Mouse (Mus musculus) midbrain, embryonic 10.5 days (tissue): Measurements from ENCODE around the gene Thsd7a. TPM values are rescaled to one million over a fixed set of nuclear protein-coding genes. Genes with fewer than 3 reads are reported as not detected.

Source experiments
- DNase-seq: peaks from one replicate; pipeline ENCODE4 v3.0.0-alpha.2; 2017; ENCODE audit warnings: low spot score
- H3K27ac ChIP-seq: fragments of 300-500 bp; sonication (generic); replicated peaks from 2 replicates; pipeline ENCODE4 v1.5.1; 2016; ENCODE audit warnings: mild to moderate bottlenecking
- H3K27me3 ChIP-seq: fragments of 300-500 bp; sonication (generic); 2 replicates; pipeline ENCODE4 v1.6.1; 2016; ENCODE audit warnings: low read depth, mild to moderate bottlenecking; ENCODE audit not compliant: poor library complexity, severe bottlenecking
- H3K36me3 ChIP-seq: fragments of 300-500 bp; sonication (generic); 2 replicates; pipeline ENCODE4 v1.6.1; 2016; ENCODE audit warnings: mild to moderate bottlenecking, moderate library complexity
- H3K4me1 ChIP-seq: fragments of 300-500 bp; sonication (generic); 2 replicates; pipeline ENCODE4 v1.6.1; 2016
- H3K4me3 ChIP-seq: fragments of 300-500 bp; sonication (generic); 2 replicates; pipeline ENCODE4 v1.5.1; 2016; ENCODE audit warnings: mild to moderate bottlenecking, moderate library complexity
- H3K9me3 ChIP-seq: fragments of 300-500 bp; sonication (generic); replicated peaks from 2 replicates; pipeline ENCODE4 v1.6.1; 2016; ENCODE audit warnings: mild to moderate bottlenecking
- WGBS: fragments of 180-500 bp; shearing (Covaris S2); methylation state at CpG from one replicate; pipeline ENCODE4 v1.1.7; 2016; 5-methylcytosine and 5-hydroxymethylcytosine counted together
- polyA plus RNA-seq: library from polyadenylated mRNA; unstranded; fragments of >200 nt; fragmentation: Nextera tagmentation; extraction: Ambion mirVana; gene quantifications from 2 replicates; pipeline ENCODE4 v1.2.1, GENCODE M21; 2016

Gene Thsd7a
- polyA plus RNA-seq, 1 experiment from 2014 or later = 10.7 TPM

DNA sequence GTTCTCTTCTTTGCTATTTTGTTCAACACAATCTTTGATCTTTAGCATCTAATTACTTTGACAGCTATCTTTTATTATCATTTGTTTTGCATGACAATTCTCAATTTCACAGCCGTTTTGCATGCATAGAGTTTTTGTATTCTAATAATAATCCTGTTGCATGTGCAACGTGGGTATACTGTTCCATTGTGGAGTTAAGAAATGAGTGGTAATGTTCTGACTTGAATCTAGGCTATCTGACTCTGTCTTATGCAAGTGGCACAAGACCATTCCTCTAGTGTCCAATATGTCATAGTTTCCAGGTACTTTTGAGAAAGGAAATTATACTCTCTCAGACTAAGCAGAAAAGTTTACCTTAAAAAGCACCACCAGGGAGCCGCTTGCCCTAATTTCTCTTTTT, 206.7 kb downstream of the Thsd7a start:
- Histone ChIP-seq H3K36me3 (no peaks in the 10 kb centered on the region), H3K4me3 (no peak overlapping the region), H3K4me1 (peaks cover 9% of the 10 kb centered on the region), H3K9me3 (no peaks in the 10 kb centered on the region), H3K27me3 (no peaks in the 10 kb centered on the region), H3K27ac (no peak overlapping the region)
- DNase-seq = no peak
- 64% methylated on average over 3 of the region's 3 CpGs for WGBS

DNA sequence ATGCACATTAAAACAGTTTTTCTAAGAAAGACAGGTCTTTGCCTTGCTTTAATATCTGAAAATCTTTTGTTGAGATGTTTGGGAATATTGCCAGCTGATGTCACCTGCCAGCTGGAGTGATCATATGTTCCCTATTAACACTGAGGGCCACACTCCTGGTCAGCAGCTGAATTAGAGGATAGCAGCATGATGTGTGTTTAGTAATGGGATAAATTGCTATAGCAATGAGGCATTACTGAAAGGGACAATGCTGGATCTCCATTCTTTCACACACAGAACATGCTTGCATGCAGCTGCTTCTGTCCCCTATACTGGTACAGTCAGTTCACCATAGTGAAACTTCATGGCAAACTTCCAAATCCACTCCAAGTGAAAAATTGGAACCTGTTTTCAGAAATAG, 230.1 kb downstream of the Thsd7a start:
- Histone ChIP-seq H3K27ac (no peak overlapping the region), H3K36me3 (no peaks in the 10 kb centered on the region), H3K4me3 (no peak overlapping the region), H3K27me3 (no peaks in the 10 kb centered on the region), H3K4me1 (peaks cover 8% of the 10 kb centered on the region; the same call in 1 of the 2 replicates), H3K9me3 (no peaks in the 10 kb centered on the region)
- no peak for DNase-seq

DNA sequence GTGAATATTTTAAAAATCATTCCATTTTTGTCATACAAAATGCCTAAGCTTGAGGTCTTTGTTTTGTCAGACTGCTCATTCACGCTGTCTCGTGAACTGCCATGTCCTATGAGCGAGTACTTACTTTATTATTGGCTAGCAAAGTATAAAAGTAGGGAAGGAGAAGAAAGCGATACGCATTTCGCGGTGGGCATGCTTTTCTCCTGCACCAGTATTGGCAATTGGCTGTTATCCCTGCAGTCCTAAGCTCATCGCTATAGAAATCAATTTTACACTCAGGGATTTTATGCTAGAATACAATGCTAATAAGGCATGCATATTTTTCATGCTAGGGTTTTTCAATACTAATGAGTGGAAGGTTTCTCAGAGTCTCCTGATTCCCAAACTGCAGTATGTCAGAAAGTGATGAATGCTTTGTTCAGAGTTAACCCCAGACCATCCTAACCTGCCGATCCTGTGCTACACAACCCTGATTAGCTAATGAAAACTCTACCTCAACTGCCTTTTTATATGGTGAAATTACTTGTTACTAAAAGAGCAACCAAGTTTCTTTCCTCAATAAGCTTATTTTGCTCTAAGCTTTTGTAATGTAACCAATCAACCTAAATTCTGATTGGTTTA, 230.8 kb downstream of the Thsd7a start:
- no peaks in the 10 kb centered on the region for H3K36me3 ChIP-seq
- 78% methylated on average over 9 of the region's 9 CpGs for WGBS
- H3K9me3 ChIP-seq = no peaks in the 10 kb centered on the region

DNA sequence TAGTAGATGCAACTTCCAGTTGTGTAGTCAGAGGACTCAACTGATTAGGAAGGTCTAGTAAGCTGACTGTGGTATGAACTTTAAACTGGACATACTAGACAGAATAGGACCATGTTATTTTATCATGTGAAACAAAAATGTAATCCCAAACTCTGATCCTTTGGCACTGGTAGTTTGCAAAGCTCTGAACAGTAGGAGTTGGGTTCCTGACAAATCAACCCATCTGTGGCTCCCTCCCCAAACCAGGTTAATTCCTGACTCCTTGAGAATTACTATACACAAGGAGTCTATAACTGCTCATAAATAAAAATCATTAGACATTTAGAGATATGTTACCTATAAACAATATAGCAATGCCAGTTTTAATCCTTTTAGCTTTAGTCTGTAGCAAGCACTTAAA, 231.5 kb downstream of the Thsd7a start:
- Histone ChIP-seq H3K4me1 (peaks cover 8% of the 10 kb centered on the region; the same call in 1 of the 2 replicates), H3K27me3 (no peaks in the 10 kb centered on the region), H3K9me3 (no peaks in the 10 kb centered on the region), H3K36me3 (no peaks in the 10 kb centered on the region), H3K27ac (no peak overlapping the region), H3K4me3 (no peak overlapping the region)
- no peak for DNase-seq

More for the DNA sequence above, 230.8 kb downstream of the Thsd7a start:
- no peak overlapping the region for H3K4me3 ChIP-seq
- no peaks in the 10 kb centered on the region for H3K27me3 ChIP-seq
- H3K4me1 ChIP-seq = peaks cover 8% of the 10 kb centered on the region; the same call in 1 of the 2 replicates
- no peak for DNase-seq
- no peak overlapping the region for H3K27ac ChIP-seq

DNA sequence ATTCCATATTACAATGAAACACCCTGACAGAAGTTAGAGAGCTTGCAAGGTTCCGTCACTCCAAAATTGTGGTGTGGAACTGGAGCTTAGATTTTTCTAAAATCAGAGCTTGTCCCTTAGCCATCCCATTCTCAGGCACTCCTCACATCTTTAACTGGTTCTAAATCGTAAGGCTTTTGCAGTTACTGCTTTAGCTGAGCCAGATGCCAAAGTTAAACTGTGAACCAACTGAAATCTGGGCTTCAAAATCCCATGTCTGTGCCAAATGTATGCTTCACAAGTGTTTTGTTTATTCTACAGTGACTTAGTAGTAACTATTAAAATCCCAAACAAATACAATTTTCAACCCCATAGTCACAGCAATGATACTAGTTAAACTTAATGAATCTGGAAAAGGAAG, 242.3 kb downstream of the Thsd7a start:
- 92% methylated on average over 2 of the region's 2 CpGs for WGBS
- DNase-seq = no peak
- Histone ChIP-seq H3K4me3 (no peak overlapping the region), H3K9me3 (no peaks in the 10 kb centered on the region), H3K27me3 (no peaks in the 10 kb centered on the region), H3K27ac (no peak overlapping the region), H3K4me1 (no peaks in the 10 kb centered on the region), H3K36me3 (no peaks in the 10 kb centered on the region)

DNA sequence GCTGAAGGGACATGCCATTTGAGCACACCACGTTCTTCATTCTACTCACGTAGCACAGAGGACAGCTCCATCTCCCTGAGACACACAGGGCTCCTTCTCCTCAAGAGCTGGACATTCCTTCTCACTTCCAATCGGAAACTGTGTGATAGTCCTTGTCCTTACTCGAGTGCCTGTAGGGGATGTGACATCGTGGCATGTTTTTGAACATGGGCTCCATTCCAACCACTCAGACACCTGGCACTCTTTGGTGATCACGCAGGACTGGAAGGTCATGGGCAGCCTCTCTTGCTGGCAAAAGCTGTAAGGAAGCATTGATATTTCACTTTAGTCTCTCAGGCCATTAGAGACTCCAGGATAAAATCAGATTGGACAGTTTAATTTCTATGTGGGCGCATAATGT, 245.3 kb downstream of the Thsd7a start:
- no peaks in the 10 kb centered on the region for H3K4me1 ChIP-seq
- no peak overlapping the region for H3K27ac ChIP-seq
- H3K4me3 ChIP-seq = no peak overlapping the region
- no peaks in the 10 kb centered on the region for H3K9me3 ChIP-seq
- DNase-seq = no peak
- H3K36me3 ChIP-seq = no peaks in the 10 kb centered on the region
- 92% methylated on average over 7 of the region's 7 CpGs for WGBS
- H3K27me3 ChIP-seq = no peaks in the 10 kb centered on the region

DNA sequence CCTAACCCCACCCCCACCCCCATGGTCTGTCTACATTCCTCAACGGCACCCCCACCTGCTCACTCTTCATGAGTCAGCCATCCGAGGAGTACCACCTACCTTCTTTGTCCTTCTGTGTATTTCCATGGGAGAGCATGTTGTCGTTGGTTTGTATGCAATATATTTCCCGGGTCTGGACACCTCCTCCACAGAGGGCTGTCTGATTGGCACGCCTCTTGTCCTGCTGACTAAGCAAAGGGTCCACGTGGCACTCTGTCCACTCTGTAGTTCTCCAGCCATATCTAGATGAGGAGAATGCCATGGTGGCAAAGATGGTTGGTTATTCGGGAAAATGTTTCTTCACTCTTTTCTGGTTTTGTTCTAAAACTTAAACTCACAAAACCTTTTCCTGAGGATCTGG, 248.3 kb downstream of the Thsd7a start:
- no peaks in the 10 kb centered on the region for H3K27me3 ChIP-seq
- H3K4me3 ChIP-seq = no peak overlapping the region
- H3K27ac ChIP-seq = no peak overlapping the region
- no peaks in the 10 kb centered on the region for H3K36me3 ChIP-seq
- WGBS = 87% methylated on average over 7 of the region's 7 CpGs
- H3K9me3 ChIP-seq = no peaks in the 10 kb centered on the region
- DNase-seq = no peak
- no peaks in the 10 kb centered on the region for H3K4me1 ChIP-seq

DNA sequence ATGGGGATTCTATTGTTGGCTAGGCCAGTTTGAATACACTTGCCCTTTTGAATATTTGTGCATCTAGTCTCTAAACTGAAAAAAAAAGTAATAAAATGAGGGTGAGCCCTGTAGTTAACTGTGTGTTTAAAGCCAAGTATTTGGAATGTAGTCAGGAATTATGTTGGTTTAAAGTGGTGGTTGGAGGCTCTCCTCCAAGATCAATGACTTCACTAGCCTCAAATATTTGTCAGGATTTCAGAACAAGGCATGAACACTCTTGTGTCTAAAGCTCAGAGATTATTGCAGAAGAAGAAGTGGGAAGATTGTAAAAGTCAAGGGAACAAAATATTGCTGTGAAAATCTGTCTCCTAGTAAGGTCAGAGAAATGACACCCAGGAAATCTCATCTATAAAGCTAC, 249.3 kb downstream of the Thsd7a start:
- Histone ChIP-seq H3K36me3 (no peaks in the 10 kb centered on the region), H3K27me3 (no peaks in the 10 kb centered on the region), H3K27ac (no peak overlapping the region), H3K9me3 (no peaks in the 10 kb centered on the region), H3K4me3 (no peak overlapping the region), H3K4me1 (no peaks in the 10 kb centered on the region)
- DNase-seq = no peak

DNA sequence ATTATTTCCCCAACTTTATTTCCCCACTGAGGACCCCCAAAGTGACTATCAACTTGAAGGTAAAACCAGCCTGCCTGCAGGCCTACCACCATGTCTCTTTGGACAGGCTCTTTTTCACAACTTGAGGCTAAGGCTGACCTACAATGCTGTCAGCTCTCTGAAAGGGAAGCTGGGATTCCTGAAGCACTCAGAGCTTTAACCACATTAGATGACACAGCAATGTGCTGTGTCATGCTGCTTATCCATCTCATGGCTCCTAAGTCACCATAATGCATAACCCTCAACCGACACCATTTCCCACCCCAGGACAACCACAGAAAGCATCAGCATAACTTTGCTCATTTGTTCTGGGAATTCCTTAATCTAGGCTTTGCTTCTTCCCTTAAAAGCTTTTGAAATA, 255.6 kb downstream of the Thsd7a start:
- WGBS = 92% methylated on average over 1 of the region's 1 CpGs
- no peaks in the 10 kb centered on the region for H3K9me3 ChIP-seq
- no peak for DNase-seq
- H3K4me1 ChIP-seq = no peaks in the 10 kb centered on the region
- no peak overlapping the region for H3K4me3 ChIP-seq
- no peak overlapping the region for H3K27ac ChIP-seq
- no peaks in the 10 kb centered on the region for H3K27me3 ChIP-seq
- H3K36me3 ChIP-seq = no peaks in the 10 kb centered on the region

DNA sequence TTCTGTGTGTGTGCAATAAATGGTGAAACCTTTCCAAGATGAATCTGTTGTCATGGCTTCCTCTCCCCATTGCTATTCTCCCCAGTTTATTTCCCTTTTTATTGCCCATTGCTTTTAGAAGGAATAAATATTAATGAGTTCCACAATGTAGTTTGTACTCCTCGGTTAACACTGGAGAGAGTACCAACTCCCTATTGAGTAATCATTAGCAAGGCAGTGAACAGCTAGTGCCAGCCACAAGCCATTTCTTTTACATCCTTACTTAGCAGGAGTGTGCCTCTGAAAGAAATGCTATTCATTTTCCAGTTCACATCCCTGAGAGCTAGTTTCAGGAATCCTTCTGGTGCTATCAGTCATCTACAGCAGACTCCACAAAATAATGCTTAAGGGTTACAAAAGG, 260.3 kb downstream of the Thsd7a start:
- Histone ChIP-seq H3K9me3 (no peaks in the 10 kb centered on the region), H3K27me3 (no peaks in the 10 kb centered on the region), H3K36me3 (no peaks in the 10 kb centered on the region), H3K4me3 (no peak overlapping the region), H3K4me1 (no peaks in the 10 kb centered on the region), H3K27ac (no peak overlapping the region)
- 69% methylated on average over 1 of the region's 1 CpGs for WGBS
- DNase-seq = no peak

DNA sequence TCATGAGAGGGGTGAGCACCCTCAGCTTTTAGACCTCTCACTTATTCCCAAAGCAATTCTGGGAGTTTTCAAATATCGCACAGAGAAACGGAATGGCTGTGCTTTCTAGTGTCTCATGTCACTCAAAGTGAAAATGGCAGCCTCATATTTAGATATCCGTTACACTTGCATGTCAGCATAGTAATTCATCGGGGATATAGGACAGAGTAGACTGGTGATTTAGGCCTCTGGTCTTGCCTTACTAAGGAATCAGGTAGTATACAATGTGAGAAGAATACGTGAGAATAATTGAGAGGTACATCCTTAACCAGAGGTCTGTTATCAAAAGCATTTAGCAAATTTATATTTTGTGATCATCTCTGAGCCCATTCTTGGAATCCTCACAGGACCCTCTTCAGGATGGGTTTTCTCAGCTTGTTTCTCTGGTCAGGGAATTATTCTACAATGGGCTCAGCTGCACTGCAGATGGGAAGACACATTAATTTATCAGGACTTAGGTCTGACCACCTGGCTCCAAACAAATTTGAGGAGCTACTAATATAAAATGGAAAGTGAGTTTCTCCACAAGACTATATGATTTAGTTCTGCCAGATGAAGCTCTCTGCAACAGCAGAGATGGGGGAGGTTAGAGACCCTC, 267.6 kb downstream of the Thsd7a start:
- Histone ChIP-seq H3K9me3 (no peaks in the 10 kb centered on the region), H3K4me3 (no peak overlapping the region), H3K27me3 (no peaks in the 10 kb centered on the region), H3K36me3 (no peaks in the 10 kb centered on the region), H3K27ac (no peak overlapping the region), H3K4me1 (no peaks in the 10 kb centered on the region)
- DNase-seq = no peak
- WGBS = 88% methylated on average over 5 of the region's 5 CpGs

DNA sequence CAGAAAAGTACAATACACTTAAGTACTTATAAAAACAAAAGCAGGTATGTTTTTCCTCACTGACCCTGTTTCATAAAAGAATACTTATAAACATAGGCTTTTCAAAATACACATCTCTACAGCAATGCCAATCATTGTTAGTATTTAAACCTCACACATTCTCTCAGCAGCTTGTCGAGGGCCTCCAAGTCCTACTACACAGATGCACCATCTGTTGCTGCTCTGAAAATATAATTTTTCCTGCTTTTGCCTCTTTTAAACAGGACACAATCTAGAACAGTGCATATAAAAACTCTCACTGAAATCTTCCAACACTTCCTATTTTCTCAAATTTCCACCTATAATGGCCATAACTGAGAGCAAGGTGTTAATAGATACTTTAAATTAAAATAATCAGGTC, 270.9 kb downstream of the Thsd7a start:
- H3K4me3 ChIP-seq = no peak overlapping the region
- H3K36me3 ChIP-seq = no peaks in the 10 kb centered on the region
- H3K4me1 ChIP-seq = no peaks in the 10 kb centered on the region
- no peak overlapping the region for H3K27ac ChIP-seq
- 93% methylated on average over 1 of the region's 1 CpGs for WGBS
- H3K9me3 ChIP-seq = no peaks in the 10 kb centered on the region
- no peak for DNase-seq
- H3K27me3 ChIP-seq = no peaks in the 10 kb centered on the region

DNA sequence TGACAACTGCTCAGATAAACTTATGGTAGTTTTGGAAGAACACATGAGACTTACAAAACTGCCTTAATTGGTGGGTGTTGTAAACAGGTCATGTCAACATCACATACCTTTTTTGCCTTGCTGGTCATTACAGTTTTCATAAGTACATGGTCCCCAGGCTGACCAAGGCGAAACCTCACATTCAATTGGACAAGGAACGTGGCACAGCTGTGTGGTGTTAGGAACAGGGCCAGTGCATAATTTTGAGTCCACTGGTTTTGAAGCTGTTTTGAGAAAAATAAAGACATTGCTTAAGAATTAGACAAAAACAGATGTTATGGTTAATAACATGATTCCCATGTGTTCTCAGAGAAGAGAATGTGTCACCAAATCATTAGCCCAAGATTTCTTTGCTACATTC, 278.3 kb downstream of the Thsd7a start:
- Histone ChIP-seq H3K27ac (no peak overlapping the region), H3K27me3 (no peaks in the 10 kb centered on the region), H3K9me3 (no peaks in the 10 kb centered on the region), H3K4me1 (peaks cover 10% of the 10 kb centered on the region), H3K4me3 (no peak overlapping the region), H3K36me3 (no peaks in the 10 kb centered on the region; the same call in 1 of the 2 replicates)
- DNase-seq = no peak
- WGBS = 96% methylated on average over 2 of the region's 2 CpGs
